Mouse (Mus musculus): ENCODE measurements around the gene Nrxn1. TPM values are rescaled to one million over a fixed set of nuclear protein-coding genes. Genes with fewer than 3 reads are reported as not detected.

Nrxn1 gene
- total RNA-seq, 1 experiment from 2014 or later: 10.4 TPM

GRCm38 (mm10) chr17:90962904-90963531, 129.9 kb downstream of the Nrxn1 start:
- peak; percentile 24 for DNase-seq

GRCm38 (mm10) chr17:90955221-90955620, 137.7 kb downstream of the Nrxn1 start:
- no peak for DNase-seq

- DNase-seq: no peak
Observed at GRCm38 (mm10) chr17:90934929-90935328, 157.9 kb downstream of the Nrxn1 start.

GRCm38 (mm10) chr17:90913320-90913719, 179.6 kb downstream of the Nrxn1 start:
- no peak for DNase-seq

- no peak for DNase-seq
Observed at GRCm38 (mm10) chr17:90912746-90913145, 180.1 kb downstream of the Nrxn1 start.

GRCm38 (mm10) chr17:90912341-90912740, 180.5 kb downstream of the Nrxn1 start:
- DNase-seq: no peak

GRCm38 (mm10) chr17:90906118-90907093, 186.5 kb downstream of the Nrxn1 start:
- no peak for DNase-seq

- DNase-seq: no peak
Observed at GRCm38 (mm10) chr17:90905143-90905542, 187.7 kb downstream of the Nrxn1 start.

GRCm38 (mm10) chr17:90892327-90893259, 200.3 kb downstream of the Nrxn1 start:
- DNase-seq: no peak

GRCm38 (mm10) chr17:90891711-90892110, 201.2 kb downstream of the Nrxn1 start:
- no peak for DNase-seq

- no peak for DNase-seq
Observed at GRCm38 (mm10) chr17:90857225-90857624, 235.6 kb downstream of the Nrxn1 start.

GRCm38 (mm10) chr17:90843876-90844275, 249.0 kb downstream of the Nrxn1 start:
- DNase-seq: no peak

GRCm38 (mm10) chr17:90843072-90843611, 249.7 kb downstream of the Nrxn1 start:
- DNase-seq: no peak

- DNase-seq: no peak
Observed at GRCm38 (mm10) chr17:90837022-90837414, 255.9 kb downstream of the Nrxn1 start.

- no peak for DNase-seq
Observed at GRCm38 (mm10) chr17:90836154-90837021, 256.5 kb downstream of the Nrxn1 start.

GRCm38 (mm10) chr17:90818340-90818739, 274.5 kb downstream of the Nrxn1 start:
- DNase-seq: no peak

- DNase-seq: no peak
Observed at GRCm38 (mm10) chr17:90817898-90818297, 275.0 kb downstream of the Nrxn1 start.

GRCm38 (mm10) chr17:90815306-90815705, 277.6 kb downstream of the Nrxn1 start:
- DNase-seq: no peak

- DNase-seq: no peak
Observed at GRCm38 (mm10) chr17:90813760-90814159, 279.1 kb downstream of the Nrxn1 start.

- DNase-seq: no peak
Observed at GRCm38 (mm10) chr17:90812485-90812884, 280.4 kb downstream of the Nrxn1 start.
